13 mouse cellular contexts compared by ENCODE assay signal in the genomic region with DNA sequence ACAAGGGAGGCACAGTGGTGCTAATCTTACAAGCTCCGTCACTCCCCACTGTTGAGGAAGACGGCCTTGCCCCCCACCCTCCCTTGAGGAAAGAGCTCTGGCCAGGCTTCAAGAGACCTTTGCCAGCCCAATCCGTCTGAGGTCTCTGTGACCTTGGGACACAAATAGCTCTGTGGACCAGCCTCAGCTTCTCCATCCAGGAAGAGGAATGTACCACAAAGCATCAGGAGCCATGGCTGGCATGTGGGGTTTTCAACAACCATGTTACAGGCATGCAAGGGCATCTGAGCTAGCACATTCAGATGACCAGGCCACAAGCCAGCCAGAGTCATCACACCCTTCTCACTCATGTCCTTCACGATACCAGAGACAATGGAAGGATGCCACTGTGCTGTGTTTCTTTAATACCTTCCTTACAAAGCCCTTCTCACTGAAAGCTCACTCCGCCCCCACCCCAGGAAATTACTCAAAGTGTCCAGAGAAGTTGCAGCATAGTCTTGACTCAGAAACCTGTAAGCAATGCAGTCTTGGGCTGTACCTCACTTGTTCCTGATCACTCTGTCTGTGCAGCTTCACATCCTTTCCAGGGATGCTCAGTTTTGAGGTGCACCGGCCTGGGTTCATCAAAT.
DNase-seq lines count a peak whose midpoint lies in the region; ATAC-seq lines count a peak whose summit lies in the region.
"Had no signal": no experiment of that assay in that cellular context is flagged by ENCODE, and none has a peak within 500 bp of the region (broad histone marks: within the 10 kb centered on the region; RNA-seq: fewer than 3 reads in every experiment).

No protein-coding gene starts in this region.

- no peaks in the 10 kb centered on the region for H3K36me3 ChIP-seq in heart, embryonic 12.5 days
- H3K36me3 ChIP-seq in limb, embryonic 11.5 days (ENCODE audit: control insufficient read depth, insufficient read depth, low read length): no peaks in the 10 kb centered on the region
- H3K36me3 ChIP-seq: hindbrain, embryonic 15.5 days had no signal

- WGBS in heart, embryonic 12.5 days: 37% methylated on average over 6 of the region's 6 CpGs
- WGBS in limb, embryonic 11.5 days: 73% methylated on average over 6 of the region's 6 CpGs

- H3K4me2 ChIP-seq in heart, embryonic 12.5 days: no peak overlapping the region
- H3K4me2 ChIP-seq in limb, embryonic 11.5 days (ENCODE audit: low read depth, severe bottlenecking): no peak overlapping the region
- H3K4me2 ChIP-seq: hindbrain, embryonic 15.5 days had no signal

- H3K9me3 ChIP-seq in heart, embryonic 12.5 days (replicated peaks): peaks cover 14% of the 10 kb centered on the region
- no peaks in the 10 kb centered on the region for H3K9me3 ChIP-seq in limb, embryonic 11.5 days (ENCODE audit: control insufficient read depth, low read length)
- H3K9me3 ChIP-seq: hindbrain, embryonic 15.5 days had no signal

- ATAC-seq in heart, embryonic 12.5 days (ENCODE audit: insufficient number of reproducible peaks, low FRiP score): peak; percentile 44; the same call in 1 of the 2 replicates
- peak; percentile 10; the same call in 1 of the 2 replicates for ATAC-seq in limb, embryonic 11.5 days (ENCODE audit: insufficient number of reproducible peaks, low FRiP score, low TSS enrichment, low read depth)

- peak; percentile 25 to 35 for DNase-seq in adrenal gland, postnatal 36 days
- no peak for DNase-seq in adrenal gland, adult 18-20 months (ENCODE audit: low spot score in 2 of 2)
- peak; percentile 70 for DNase-seq in fibroblast of lung, adult 2 months (ENCODE audit: low read depth)
- DNase-seq in limb, embryonic 11.5 days (ENCODE audit: low spot score): no peak
- DNase-seq in frontal cortex, adult 2 months (ENCODE audit: extremely low spot score in 1 of 2, low spot score in 1 of 2): no peak
- no peak for DNase-seq in thymus, postnatal 0 days (ENCODE audit: low spot score)
- no peak for DNase-seq in cerebellum, postnatal 36 days
- DNase-seq: kidney, adult 8-10 months; liver; thymus, postnatal 25 days had no signal

- H3K27me3 ChIP-seq in heart, embryonic 12.5 days (replicated peaks): no peaks in the 10 kb centered on the region
- H3K27me3 ChIP-seq in limb, embryonic 11.5 days (ENCODE audit: control insufficient read depth, insufficient read depth, low read length): no peaks in the 10 kb centered on the region
- H3K27me3 ChIP-seq: hindbrain, embryonic 15.5 days had no signal

- H3K9ac ChIP-seq in heart, embryonic 12.5 days: no peak overlapping the region
- H3K9ac ChIP-seq in limb, embryonic 11.5 days (ENCODE audit: low read length): no peak overlapping the region
- H3K9ac ChIP-seq: hindbrain, embryonic 15.5 days had no signal

- H3K4me3 ChIP-seq in heart, embryonic 12.5 days: no peak overlapping the region
- no peak overlapping the region for H3K4me3 ChIP-seq in limb, embryonic 11.5 days (ENCODE audit: low read depth, low read length)
- H3K4me3 ChIP-seq: hindbrain, embryonic 15.5 days had no signal

- H3K27ac ChIP-seq in heart, embryonic 12.5 days (ENCODE audit: poor library complexity, severe bottlenecking): peak overlapping the region; percentile 26
- peak overlapping the region; percentile 49; the same call in 1 of the 2 replicates for H3K27ac ChIP-seq in limb, embryonic 11.5 days (replicated peaks; ENCODE audit: low read depth, low read length)
- H3K27ac ChIP-seq: hindbrain, embryonic 15.5 days; macrophage had no signal

- H3K4me1 ChIP-seq in heart, embryonic 12.5 days (replicated peaks): peaks cover 20% of the 10 kb centered on the region
- H3K4me1 ChIP-seq in limb, embryonic 11.5 days (ENCODE audit: control insufficient read depth, insufficient read depth, low read length): 0 out of 2 replicates have a peak, but pooled peaks cover 7% of the 10 kb centered on the region
- H3K4me1 ChIP-seq: hindbrain, embryonic 15.5 days had no signal

Comparison
In these comparisons a context has a peak if more than half of its experiments do, and no peak if none do; other contexts are left out.
1. DNase-seq: peak in adrenal gland, postnatal 36 days (2 of 2) and fibroblast of lung, adult 2 months (single experiment); none in adrenal gland, adult 18-20 months (0 of 2), limb, embryonic 11.5 days (single experiment), frontal cortex, adult 2 months (0 of 2), thymus, postnatal 0 days (single experiment) and cerebellum, postnatal 36 days (0 of 2).